Mouse (Mus musculus): ENCODE data around the gene Satb2. TPM values are rescaled to one million over a fixed set of nuclear protein-coding genes. Genes with fewer than 3 reads are reported as not detected.

The Satb2 gene
- polyA plus RNA-seq, 1 experiment: 0.32 TPM

DNA sequence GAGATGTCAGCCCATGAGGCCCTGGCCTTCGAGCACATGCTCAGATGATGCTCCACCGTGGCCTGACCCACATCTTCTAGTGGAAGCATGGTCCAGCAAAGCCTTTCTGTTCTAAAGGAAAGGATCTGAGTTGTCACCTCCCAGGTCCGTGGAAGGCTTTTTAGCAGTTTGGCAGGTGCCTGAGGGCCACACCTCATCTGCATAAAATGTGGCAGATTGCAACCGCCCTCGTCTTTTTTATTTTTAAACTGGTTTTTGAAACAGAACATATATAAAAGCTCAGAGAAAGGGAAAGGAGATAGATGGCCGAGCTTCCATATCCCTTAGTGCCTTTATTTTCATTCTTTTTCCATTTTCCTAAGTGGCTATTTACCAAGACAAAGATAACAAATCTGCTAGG, 64.2 kb downstream of the Satb2 start:
- no peak overlapping the region for H3K27ac ChIP-seq (replicated peaks; ENCODE audit: low read depth, low read length)
- H3K4me3 ChIP-seq (ENCODE audit: insufficient read depth, low read depth, low read length): no peak overlapping the region
- no peaks in the 10 kb centered on the region for H3K4me1 ChIP-seq (ENCODE audit: control insufficient read depth, insufficient read depth, insufficient read length, low read length)

DNA sequence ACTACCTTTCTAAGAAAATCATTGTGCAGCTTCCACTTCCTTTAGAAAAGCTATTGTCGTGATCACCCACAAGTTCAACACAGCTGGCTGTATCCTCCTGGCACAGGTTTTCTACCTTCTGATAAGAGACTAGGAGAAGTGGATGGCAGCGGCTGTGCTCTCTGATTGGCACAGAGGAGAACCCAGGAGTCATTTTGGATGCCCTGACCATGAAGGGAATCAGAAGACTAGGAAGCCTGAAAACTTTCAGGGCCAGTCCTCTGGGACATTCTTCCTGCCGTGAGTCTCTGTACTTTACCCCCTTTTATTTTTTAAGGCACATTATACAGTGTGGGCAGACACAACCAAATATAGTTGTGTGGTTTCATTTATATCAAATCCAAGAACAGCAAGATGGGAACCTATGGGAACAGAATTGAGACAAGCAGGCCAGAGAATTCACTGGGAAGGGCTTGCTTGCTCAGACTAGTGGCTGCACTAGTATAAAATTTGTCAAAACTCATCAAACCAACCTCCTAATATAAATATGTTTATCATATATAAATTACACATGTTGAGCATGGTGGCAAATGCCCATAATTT, 77.7 kb downstream of the Satb2 start:
- Histone ChIP-seq H3K4me1 (ENCODE audit: control insufficient read depth, insufficient read depth, insufficient read length, low read length) (no peaks in the 10 kb centered on the region), H3K4me3 (ENCODE audit: insufficient read depth, low read depth, low read length) (no peak overlapping the region), H3K27ac (replicated peaks; ENCODE audit: low read depth, low read length) (no peak overlapping the region)

DNA sequence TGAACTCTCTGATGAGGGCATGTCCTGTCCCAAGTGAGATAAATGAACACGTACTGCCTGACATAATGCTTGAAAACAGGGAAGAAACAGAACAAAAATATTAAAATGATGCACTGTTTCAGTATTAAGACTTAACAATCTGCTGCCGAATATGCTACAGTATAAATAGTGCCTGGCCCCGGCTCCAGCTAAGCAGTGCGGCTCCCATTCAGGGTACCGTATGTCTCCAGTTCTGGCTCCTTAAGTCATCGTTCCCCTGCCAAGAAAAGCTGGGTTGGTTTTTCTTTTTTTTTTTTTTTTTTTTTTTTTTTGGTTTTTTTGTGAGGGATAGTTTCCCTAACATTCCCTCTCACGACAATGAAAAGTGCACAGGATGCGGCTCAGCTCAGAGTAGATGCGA, 78.3 kb downstream of the Satb2 start:
- Histone ChIP-seq H3K4me3 (ENCODE audit: insufficient read depth, low read depth, low read length) (no peak overlapping the region), H3K27ac (replicated peaks; ENCODE audit: low read depth, low read length) (no peak overlapping the region), H3K4me1 (ENCODE audit: control insufficient read depth, insufficient read depth, insufficient read length, low read length) (no peaks in the 10 kb centered on the region)

DNA sequence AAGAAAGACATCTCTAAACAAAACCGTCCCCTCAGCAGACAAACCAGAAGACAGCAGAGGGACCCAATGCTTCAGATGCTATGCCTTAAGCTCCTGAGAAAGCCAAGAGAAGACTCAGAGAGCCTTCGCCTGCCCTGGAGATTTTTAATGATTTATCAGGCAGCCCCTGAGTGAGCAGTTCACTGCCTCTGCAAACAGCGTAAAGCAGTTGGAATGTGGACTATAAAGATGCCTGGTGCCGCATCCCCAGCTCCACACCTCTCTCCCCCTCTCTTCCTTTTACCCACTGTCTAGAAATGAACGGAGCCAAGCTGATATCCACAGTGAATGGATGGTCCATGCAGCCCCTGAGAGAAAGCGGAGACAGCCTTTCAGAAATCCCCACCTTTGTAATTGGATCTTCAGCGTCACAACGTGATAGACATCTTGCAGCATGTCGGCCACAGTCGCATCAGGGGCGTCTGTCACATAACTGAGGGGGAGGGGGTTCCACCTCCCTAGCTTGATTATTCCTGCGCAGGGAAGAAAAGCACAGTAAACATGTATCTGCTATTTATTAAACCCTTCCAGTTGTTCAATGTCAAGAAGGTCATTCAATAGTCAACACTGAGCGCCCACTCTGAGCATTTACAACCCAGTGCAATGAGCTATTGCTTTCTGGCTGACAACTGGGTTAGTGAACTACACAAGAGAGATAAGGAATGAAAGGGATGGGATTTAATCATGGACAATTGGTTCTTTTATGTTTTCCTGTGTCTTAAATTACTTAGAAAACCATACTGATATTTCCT, 79.6 kb downstream of the Satb2 start:
- no peaks in the 10 kb centered on the region for H3K4me1 ChIP-seq (ENCODE audit: control insufficient read depth, insufficient read depth, insufficient read length, low read length)
- no peak overlapping the region for H3K4me3 ChIP-seq (ENCODE audit: insufficient read depth, low read depth, low read length)
- no peak overlapping the region for H3K27ac ChIP-seq (replicated peaks; ENCODE audit: low read depth, low read length)

GRCm38 (mm10) chr1:56897492-56898180, 80.8 kb downstream of the Satb2 start:
- H3K27ac ChIP-seq (replicated peaks; ENCODE audit: low read depth, low read length): no peak overlapping the region
- H3K4me1 ChIP-seq (ENCODE audit: control insufficient read depth, insufficient read depth, insufficient read length, low read length): no peaks in the 10 kb centered on the region
- H3K4me3 ChIP-seq (ENCODE audit: insufficient read depth, low read depth, low read length): no peak overlapping the region

GRCm38 (mm10) chr1:56896670-56897069, 81.8 kb downstream of the Satb2 start:
- Histone ChIP-seq H3K4me3 (ENCODE audit: insufficient read depth, low read depth, low read length) (no peak overlapping the region), H3K4me1 (ENCODE audit: control insufficient read depth, insufficient read depth, insufficient read length, low read length) (no peaks in the 10 kb centered on the region)

DNA sequence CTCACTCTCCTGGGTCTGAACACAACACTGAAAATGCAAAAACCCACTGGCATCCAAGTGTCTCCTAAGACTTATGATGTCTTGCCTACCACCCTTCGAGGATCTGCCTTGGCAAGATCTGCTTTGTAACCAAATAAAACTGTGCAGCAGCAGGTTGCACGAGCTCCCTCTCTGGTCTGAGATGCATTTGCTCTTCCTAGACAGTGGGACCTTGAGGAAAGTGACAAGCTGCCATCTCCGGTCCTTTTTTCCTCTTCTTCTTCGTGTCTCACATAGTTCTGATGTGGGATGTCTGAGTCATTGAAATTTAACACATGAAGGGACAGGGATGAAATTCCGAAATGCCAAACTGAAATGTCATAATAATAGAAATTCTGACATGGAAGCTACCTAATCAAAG, 85.7 kb downstream of the Satb2 start:
- H3K27ac ChIP-seq (replicated peaks; ENCODE audit: low read depth, low read length): no peak overlapping the region
- H3K4me3 ChIP-seq (ENCODE audit: insufficient read depth, low read depth, low read length): no peak overlapping the region
- no peaks in the 10 kb centered on the region for H3K4me1 ChIP-seq (ENCODE audit: control insufficient read depth, insufficient read depth, insufficient read length, low read length)

More at GRCm38 (mm10) chr1:56896670-56897069, 81.8 kb downstream of the Satb2 start:
- no peak overlapping the region for H3K27ac ChIP-seq (replicated peaks; ENCODE audit: low read depth, low read length)

DNA sequence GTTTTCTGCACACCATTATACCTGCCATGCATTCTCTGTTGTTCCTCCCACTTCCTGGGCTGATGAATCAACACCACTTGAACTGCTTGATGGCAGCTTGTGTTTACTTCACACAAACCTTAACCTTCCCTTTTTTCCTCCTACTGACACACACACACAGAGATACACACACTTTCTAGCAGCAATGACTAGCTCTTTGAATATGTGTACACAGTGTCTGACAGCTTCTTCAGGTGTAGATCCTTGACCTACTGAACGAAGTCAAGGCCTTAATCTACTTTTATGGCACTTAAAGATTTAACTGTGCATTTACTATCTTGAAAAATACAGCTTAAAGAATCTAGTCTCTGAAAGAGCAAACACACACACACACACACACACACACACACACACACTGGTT, 89.5 kb downstream of the Satb2 start:
- Histone ChIP-seq H3K4me1 (ENCODE audit: control insufficient read depth, insufficient read depth, insufficient read length, low read length) (no peaks in the 10 kb centered on the region), H3K27ac (replicated peaks; ENCODE audit: low read depth, low read length) (no peak overlapping the region), H3K4me3 (ENCODE audit: insufficient read depth, low read depth, low read length) (no peak overlapping the region)

DNA sequence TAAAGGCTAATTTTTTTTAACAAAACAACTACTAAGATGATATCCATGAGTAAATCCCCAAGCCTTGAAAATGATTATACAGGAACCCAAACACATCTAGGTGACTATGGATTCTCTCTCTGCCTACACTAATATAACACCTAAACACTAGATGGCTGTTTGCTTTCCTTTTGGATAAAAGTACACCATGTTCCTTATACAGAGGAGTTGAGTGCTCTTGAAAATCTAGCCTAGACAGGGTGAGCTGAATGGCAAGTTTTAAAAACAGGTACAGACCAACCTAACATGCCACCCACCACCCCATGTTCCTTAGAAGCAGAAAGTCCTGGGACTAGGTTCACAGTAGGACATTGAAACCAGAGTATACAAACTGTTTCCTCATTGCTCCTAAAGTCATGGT, 90.9 kb downstream of the Satb2 start:
- Histone ChIP-seq H3K27ac (replicated peaks; ENCODE audit: low read depth, low read length) (no peak overlapping the region), H3K4me3 (ENCODE audit: insufficient read depth, low read depth, low read length) (no peak overlapping the region), H3K4me1 (ENCODE audit: control insufficient read depth, insufficient read depth, insufficient read length, low read length) (no peaks in the 10 kb centered on the region)

DNA sequence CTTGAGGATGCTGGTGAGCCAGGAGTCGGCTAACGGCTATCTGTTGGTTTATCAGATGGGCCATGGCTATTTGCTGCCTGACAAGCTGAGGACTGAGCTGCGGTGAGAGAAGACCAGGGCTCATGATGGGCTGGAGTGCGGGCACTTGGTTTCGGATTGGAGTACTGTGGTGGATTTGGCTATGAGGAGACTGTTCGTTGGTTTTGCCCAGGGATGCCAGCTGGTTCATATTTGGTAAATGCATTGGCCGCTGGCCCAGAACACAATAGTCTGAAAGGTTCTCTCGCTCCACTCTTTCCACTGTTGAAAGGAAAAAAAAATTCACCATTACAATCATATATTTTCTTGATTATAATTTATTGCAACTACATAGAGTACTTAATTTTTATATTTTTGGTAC, 107.0 kb downstream of the Satb2 start:
- Histone ChIP-seq H3K4me1 (ENCODE audit: control insufficient read depth, insufficient read depth, insufficient read length, low read length) (no peaks in the 10 kb centered on the region), H3K27ac (replicated peaks; ENCODE audit: low read depth, low read length) (no peak overlapping the region), H3K4me3 (ENCODE audit: insufficient read depth, low read depth, low read length) (no peak overlapping the region)

DNA sequence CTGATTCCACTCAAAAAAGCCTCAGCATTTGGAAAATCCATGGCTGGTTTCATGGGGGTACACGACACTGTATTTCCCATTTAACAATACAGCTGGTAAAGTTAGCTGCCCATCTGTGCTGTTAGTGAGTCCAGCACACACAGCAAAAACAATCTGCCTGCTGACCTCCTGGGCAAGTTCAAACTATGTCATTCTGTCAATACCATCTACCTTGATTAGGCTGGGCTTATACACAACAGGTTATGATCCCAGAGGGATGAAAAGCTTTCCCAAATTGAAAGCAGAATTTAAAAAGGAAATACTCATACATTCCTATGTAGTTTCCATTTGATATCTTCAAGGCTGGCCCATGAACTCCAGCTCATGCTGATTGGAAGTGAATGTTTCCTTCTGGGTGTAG, 113.2 kb downstream of the Satb2 start:
- Histone ChIP-seq H3K4me3 (ENCODE audit: insufficient read depth, low read depth, low read length) (no peak overlapping the region), H3K4me1 (ENCODE audit: control insufficient read depth, insufficient read depth, insufficient read length, low read length) (no peaks in the 10 kb centered on the region), H3K27ac (replicated peaks; ENCODE audit: low read depth, low read length) (no peak overlapping the region)

GRCm38 (mm10) chr1:56862799-56863198, 115.7 kb downstream of the Satb2 start:
- Histone ChIP-seq H3K4me3 (ENCODE audit: insufficient read depth, low read depth, low read length) (no peak overlapping the region), H3K27ac (replicated peaks; ENCODE audit: low read depth, low read length) (no peak overlapping the region), H3K4me1 (ENCODE audit: control insufficient read depth, insufficient read depth, insufficient read length, low read length) (no peaks in the 10 kb centered on the region)

GRCm38 (mm10) chr1:56857202-56857601, 121.2 kb downstream of the Satb2 start:
- Histone ChIP-seq H3K4me1 (ENCODE audit: control insufficient read depth, insufficient read depth, insufficient read length, low read length) (no peaks in the 10 kb centered on the region), H3K27ac (replicated peaks; ENCODE audit: low read depth, low read length) (no peak overlapping the region), H3K4me3 (ENCODE audit: insufficient read depth, low read depth, low read length) (no peak overlapping the region)

DNA sequence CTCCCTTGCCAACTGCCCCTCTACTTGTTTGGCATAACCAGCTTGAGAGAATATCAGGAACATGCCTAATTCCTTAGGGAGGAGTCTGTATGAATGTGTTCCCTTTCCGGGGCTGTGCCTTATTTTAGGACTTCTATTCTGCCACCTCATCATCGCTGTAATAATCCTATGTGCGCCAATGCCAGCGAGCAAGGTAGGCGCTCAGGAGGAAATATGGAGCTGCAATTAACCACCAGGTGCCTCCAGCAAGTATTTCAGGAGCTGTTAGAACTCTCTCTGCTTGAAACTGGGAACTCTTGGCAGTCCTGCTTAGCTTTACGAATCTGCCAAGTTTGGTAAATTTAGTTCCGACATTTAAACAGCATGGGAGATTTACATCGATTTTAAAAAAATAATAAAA, 128.0 kb downstream of the Satb2 start:
- Histone ChIP-seq H3K4me1 (ENCODE audit: control insufficient read depth, insufficient read depth, insufficient read length, low read length) (no peaks in the 10 kb centered on the region), H3K4me3 (ENCODE audit: insufficient read depth, low read depth, low read length) (no peak overlapping the region), H3K27ac (replicated peaks; ENCODE audit: low read depth, low read length) (no peak overlapping the region)

- Histone ChIP-seq H3K27ac (replicated peaks; ENCODE audit: low read depth, low read length) (no peak overlapping the region), H3K4me3 (ENCODE audit: insufficient read depth, low read depth, low read length) (no peak overlapping the region), H3K4me1 (ENCODE audit: control insufficient read depth, insufficient read depth, insufficient read length, low read length) (no peaks in the 10 kb centered on the region)
These were observed 132.1 kb downstream of the Satb2 start for GRCm38 (mm10) chr1:56846358-56846757.

Measured in brown adipose tissue, adult 24 weeks (tissue).